Mouse (Mus musculus): ENCODE data around the gene Cbwd1. TPM values are rescaled to one million over a fixed set of nuclear protein-coding genes. Genes with fewer than 3 reads are reported as not detected.

Cbwd1 gene
- total and polyA plus RNA-seq, 3 experiments: 2.6 to 10.9 (median 8.0) TPM

DNA sequence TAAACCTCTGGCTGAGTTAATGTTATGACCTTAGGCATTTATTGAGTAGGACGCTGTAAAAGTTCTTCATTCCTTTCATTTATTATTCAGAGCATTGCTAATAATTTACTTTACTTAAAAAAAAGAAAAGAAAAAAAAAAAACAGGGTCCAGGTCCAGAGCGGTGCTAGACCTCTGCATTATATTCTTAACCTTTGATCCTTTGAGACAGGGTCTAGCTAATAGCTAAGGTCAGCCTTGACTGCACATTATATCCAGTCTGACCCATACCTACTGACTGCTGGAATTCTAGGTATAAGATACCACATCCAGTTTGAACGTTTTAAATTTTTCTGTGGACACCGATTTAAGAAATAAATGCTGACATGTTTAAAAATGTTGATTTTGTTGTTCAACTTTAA lies 21.6 kb upstream of the Cbwd1 start:
- Histone ChIP-seq H3K36me3 (ENCODE audit: control insufficient read depth, insufficient read depth, low read length) (no peaks in the 10 kb centered on the region), H3K4me3 (no peak overlapping the region), H3K79me2 (replicated peaks; ENCODE audit: control insufficient read depth, insufficient read depth, low read length) (no peaks in the 10 kb centered on the region), H3K27ac (no peak overlapping the region), H3K9ac (ENCODE audit: low read depth, low read length) (no peak overlapping the region), H3K4me1 (ENCODE audit: control insufficient read depth, insufficient read depth, low read length) (no peaks in the 10 kb centered on the region; the same call in none of the 2 replicates), H3K27me3 (ENCODE audit: control insufficient read depth, insufficient read depth, low read length) (no peaks in the 10 kb centered on the region)
- no peak for TF ChIP-seq POLR2A (IDR thresholded peaks at IDR 0.05; ENCODE audit: insufficient read depth, low read depth, low read length)
- no peak for TF ChIP-seq EP300 (IDR thresholded peaks at IDR 0.05; ENCODE audit: insufficient read depth, low read depth, low read length)
- TF ChIP-seq CTCF (IDR thresholded peaks at IDR 0.05): no peak
- intact Hi-C loops (cut with DNase I): no loop called here
- DNase-seq: no peak
- 86% methylated on average over 4 of the region's 4 CpGs for WGBS

DNA sequence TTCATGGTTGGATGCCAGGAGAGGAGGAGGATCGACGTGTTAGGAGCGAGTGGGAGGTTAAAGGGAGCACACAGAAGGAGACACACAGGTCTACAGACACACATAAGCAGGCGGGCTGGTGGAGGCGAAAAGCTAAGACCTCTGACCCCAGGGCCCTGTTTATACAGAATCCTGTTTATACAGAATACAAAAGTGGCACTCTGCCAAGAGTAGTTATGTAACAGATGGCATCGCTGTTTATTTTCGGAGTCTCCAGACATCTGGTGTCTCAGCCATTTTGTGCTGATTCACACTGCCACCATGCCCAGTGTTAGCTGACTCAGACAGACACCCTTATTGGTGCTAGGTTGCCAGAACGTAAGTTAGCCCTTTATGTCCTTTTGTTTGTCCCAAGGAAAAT lies 19.9 kb upstream of the Cbwd1 start:
- no peak for TF ChIP-seq POLR2A (IDR thresholded peaks at IDR 0.05; ENCODE audit: insufficient read depth, low read depth, low read length)
- no peak for TF ChIP-seq EP300 (IDR thresholded peaks at IDR 0.05; ENCODE audit: insufficient read depth, low read depth, low read length)
- no peak for TF ChIP-seq CTCF (IDR thresholded peaks at IDR 0.05)
- DNase-seq: no peak
- 51% methylated on average over 8 of the region's 8 CpGs for WGBS
- Histone ChIP-seq H3K36me3 (ENCODE audit: control insufficient read depth, insufficient read depth, low read length) (no peaks in the 10 kb centered on the region), H3K27ac (no peak overlapping the region), H3K79me2 (replicated peaks; ENCODE audit: control insufficient read depth, insufficient read depth, low read length) (no peaks in the 10 kb centered on the region), H3K4me3 (no peak overlapping the region), H3K27me3 (ENCODE audit: control insufficient read depth, insufficient read depth, low read length) (no peaks in the 10 kb centered on the region), H3K4me1 (ENCODE audit: control insufficient read depth, insufficient read depth, low read length) (no peaks in the 10 kb centered on the region; the same call in none of the 2 replicates), H3K9ac (ENCODE audit: low read depth, low read length) (no peak overlapping the region)
- intact Hi-C loops (cut with DNase I): no loop called here

DNA sequence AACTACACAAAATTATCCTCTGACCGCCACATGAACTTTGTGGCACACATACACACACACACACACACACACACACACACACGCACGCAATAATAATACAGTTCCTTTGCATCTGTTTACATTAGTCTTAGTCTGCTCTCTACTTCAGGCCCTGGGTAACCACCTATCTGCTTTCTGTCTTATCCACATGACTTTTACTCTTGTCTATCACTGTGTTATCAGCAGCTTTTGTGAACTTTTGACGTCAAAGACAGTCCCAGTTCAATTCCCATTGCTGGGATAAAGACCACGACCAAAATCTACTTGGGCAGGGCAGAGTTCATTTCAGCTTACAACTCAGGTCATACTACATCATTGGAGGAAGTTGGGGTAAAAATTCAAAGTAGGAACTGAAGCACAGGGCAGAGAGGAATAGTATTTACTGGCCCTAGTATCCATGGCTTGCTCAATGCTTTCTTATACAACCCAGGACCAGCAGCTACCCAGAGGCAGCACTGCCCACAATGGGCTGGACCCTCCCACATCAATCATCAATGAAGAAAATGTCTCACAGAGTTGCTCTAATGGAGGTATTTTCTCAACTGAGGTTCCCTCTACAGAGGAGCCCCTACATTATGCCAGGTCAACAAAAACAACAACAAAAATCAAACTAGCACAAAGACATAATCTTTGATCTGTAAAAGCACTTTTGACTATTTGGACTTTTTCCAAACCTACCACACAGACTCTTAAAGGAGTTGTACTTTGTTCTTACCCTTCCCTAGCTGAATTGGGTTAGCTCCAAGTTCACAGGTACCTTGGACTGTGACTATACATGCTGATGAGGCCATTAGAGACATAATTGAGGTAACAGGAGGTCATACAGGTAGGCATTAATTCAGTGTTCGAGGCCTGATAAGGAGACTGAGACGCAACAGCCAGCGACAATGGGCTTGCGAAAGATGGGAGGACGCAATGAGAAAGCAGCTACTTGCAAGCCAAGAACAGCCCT lies 17.7 kb upstream of the Cbwd1 start:
- Histone ChIP-seq H3K36me3 (ENCODE audit: control insufficient read depth, insufficient read depth, low read length) (no peaks in the 10 kb centered on the region), H3K4me1 (ENCODE audit: control insufficient read depth, insufficient read depth, low read length) (no peaks in the 10 kb centered on the region; the same call in 1 of the 2 replicates), H3K27me3 (ENCODE audit: control insufficient read depth, insufficient read depth, low read length) (no peaks in the 10 kb centered on the region), H3K27ac (no peak overlapping the region), H3K4me3 (no peak overlapping the region), H3K9ac (ENCODE audit: low read depth, low read length) (no peak overlapping the region), H3K79me2 (replicated peaks; ENCODE audit: control insufficient read depth, insufficient read depth, low read length) (no peaks in the 10 kb centered on the region)
- intact Hi-C loops (cut with DNase I): no loop called here
- TF ChIP-seq EP300 (IDR thresholded peaks at IDR 0.05; ENCODE audit: insufficient read depth, low read depth, low read length): no peak
- no peak for TF ChIP-seq POLR2A (IDR thresholded peaks at IDR 0.05; ENCODE audit: insufficient read depth, low read depth, low read length)
- TF ChIP-seq CTCF (IDR thresholded peaks at IDR 0.05): no peak
- no peak for DNase-seq
- 76% methylated on average over 10 of the region's 10 CpGs for WGBS

DNA sequence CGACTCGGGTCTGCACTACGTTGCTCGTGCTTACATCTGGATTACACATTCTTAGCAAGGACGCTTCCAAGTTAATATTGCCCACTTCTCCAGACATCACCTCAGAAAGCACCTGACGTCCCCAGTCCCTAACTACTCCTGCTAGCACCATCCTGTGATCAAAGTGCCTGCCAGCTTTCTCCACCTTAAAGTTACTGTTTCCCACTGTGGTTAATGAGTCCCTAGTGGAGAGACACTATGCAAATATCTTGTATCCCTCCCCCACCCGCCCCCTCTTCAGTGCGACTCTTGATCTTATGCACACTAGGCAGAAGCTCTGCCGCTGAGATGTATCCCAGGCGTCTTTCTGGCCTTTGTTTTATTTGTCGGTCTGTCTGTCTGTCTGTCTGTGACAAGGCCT lies 16.6 kb upstream of the Cbwd1 start:
- Histone ChIP-seq H3K9ac (ENCODE audit: low read depth, low read length) (no peak overlapping the region), H3K36me3 (ENCODE audit: control insufficient read depth, insufficient read depth, low read length) (no peaks in the 10 kb centered on the region), H3K4me1 (ENCODE audit: control insufficient read depth, insufficient read depth, low read length) (no peaks in the 10 kb centered on the region; the same call in 1 of the 2 replicates), H3K4me3 (no peak overlapping the region), H3K27ac (no peak overlapping the region), H3K27me3 (ENCODE audit: control insufficient read depth, insufficient read depth, low read length) (no peaks in the 10 kb centered on the region), H3K79me2 (replicated peaks; ENCODE audit: control insufficient read depth, insufficient read depth, low read length) (no peaks in the 10 kb centered on the region)
- TF ChIP-seq POLR2A (IDR thresholded peaks at IDR 0.05; ENCODE audit: insufficient read depth, low read depth, low read length) (no peak), CTCF (IDR thresholded peaks at IDR 0.05) (no peak), EP300 (IDR thresholded peaks at IDR 0.05; ENCODE audit: insufficient read depth, low read depth, low read length) (no peak)
- intact Hi-C loops (cut with DNase I): no loop called here
- 78% methylated on average over 11 of the region's 11 CpGs for WGBS
- no peak for DNase-seq

DNA sequence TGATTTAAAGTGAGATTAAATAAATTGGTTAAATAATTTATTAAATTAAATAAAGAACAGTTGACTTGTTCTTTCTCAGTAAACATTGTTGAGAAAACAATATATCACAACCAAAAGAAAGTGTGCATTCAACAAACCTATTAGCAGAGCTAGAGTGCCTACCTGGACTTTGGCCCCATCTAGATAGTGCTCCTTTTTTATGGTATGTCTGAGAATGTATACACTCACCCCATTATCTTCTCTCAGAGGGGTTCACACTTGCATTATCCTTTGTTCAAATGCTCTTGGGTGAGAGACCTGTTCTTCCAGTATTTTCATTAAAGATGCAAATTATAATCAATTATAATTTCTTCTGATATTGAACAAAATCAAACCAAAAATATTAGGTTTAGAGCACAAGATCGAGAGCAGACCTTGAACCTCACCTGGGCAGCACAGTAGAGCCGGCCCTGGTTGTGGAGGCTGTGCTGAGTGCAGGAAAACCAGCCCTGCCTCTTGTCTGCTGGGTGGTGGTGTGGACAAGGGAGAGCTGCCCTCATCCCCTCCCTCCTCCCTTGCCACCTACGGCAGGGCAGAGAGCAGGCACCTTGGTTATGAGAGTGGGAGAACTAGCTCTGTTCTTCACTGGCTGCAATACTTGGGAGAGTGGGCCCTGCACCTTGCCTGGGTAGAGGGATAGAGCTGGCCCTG lies 11.4 kb upstream of the Cbwd1 start:
- Histone ChIP-seq H3K9ac (ENCODE audit: low read depth, low read length) (no peak overlapping the region), H3K27ac (no peak overlapping the region), H3K4me1 (ENCODE audit: control insufficient read depth, insufficient read depth, low read length) (no peaks in the 10 kb centered on the region), H3K36me3 (ENCODE audit: control insufficient read depth, insufficient read depth, low read length) (no peaks in the 10 kb centered on the region), H3K27me3 (ENCODE audit: control insufficient read depth, insufficient read depth, low read length) (no peaks in the 10 kb centered on the region), H3K4me3 (no peak overlapping the region), H3K79me2 (replicated peaks; ENCODE audit: control insufficient read depth, insufficient read depth, low read length) (no peaks in the 10 kb centered on the region)
- DNase-seq: no peak
- WGBS: 67% methylated on average over 3 of the region's 3 CpGs
- TF ChIP-seq POLR2A (IDR thresholded peaks at IDR 0.05; ENCODE audit: insufficient read depth, low read depth, low read length): no peak
- no peak for TF ChIP-seq EP300 (IDR thresholded peaks at IDR 0.05; ENCODE audit: insufficient read depth, low read depth, low read length)
- TF ChIP-seq CTCF (IDR thresholded peaks at IDR 0.05): no peak
- intact Hi-C loops (cut with DNase I): no loop called here

Data from heart, adult 2 months (tissue).